35 mouse cellular contexts compared by ENCODE assay signal in the genomic region with DNA sequence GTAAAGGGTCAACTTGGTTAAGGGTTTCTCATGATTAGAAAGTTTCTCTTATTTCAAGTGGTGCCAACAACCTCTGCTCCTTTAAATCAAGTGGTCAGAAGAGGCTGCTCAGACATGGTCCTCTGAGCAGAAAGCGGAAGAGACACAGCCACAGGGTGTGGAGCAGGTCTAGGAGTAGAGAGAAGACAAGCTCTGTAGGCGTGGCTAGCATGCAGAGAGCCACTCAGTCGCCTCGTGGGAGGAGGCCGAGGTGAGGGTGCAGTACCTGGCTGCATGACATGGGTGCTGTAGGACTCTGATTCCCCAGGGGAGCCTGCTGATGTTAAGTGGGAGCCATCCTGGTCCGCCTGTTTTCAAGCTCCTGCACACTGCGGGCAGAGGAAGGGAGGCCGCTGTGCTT. TPM values are rescaled to one million over a fixed set of nuclear protein-coding genes. Genes with fewer than 3 reads are reported as not detected.
DNase-seq lines count a peak whose midpoint lies in the region; ATAC-seq and TF ChIP-seq lines count a peak whose summit lies in the region.
"Had no signal": no experiment of that assay in that cellular context is flagged by ENCODE, and none has a peak within 500 bp of the region (broad histone marks: within the 10 kb centered on the region; RNA-seq: fewer than 3 reads in every experiment).

No protein-coding gene starts in this region.

- H3K27ac ChIP-seq in hindbrain, embryonic 16.5 days (ENCODE audit: low read depth, low read length), result no peak overlapping the region
- H3K27ac ChIP-seq: heart, adult 2 months; hindbrain, embryonic 14.5 days; kidney, embryonic 15.5 days; layer of hippocampus, adult 2 months; limb, embryonic 13.5 days; midbrain, embryonic 15.5 days; neural tube, embryonic 15.5 days; stomach, embryonic 15.5 days had no signal

- peak; percentile 25 for DNase-seq in lung, postnatal 10 days
- no peak for DNase-seq in kidney, adult 11 months
- no peak for DNase-seq in cerebellum, postnatal 4 days (ENCODE audit: low spot score in 2 of 2)
- no peak for DNase-seq in yolk sac, embryonic 10.5 days (ENCODE audit: low spot score)
- DNase-seq: adrenal gland, adult 8-10 months; cerebellum, adult 2 months; cerebellum, postnatal 14 days; gastrocnemius, postnatal 25 days; heart, adult 2 months; heart, postnatal 4 days; kidney, adult 18-20 months; kidney, postnatal 36 days; right cerebral cortex, postnatal 25 days; thymus, postnatal 25 days had no signal

- H3K9ac ChIP-seq in hindbrain, embryonic 16.5 days (ENCODE audit: low read depth, low read length), result no peak overlapping the region
- H3K9ac ChIP-seq: heart, embryonic 12.5 days; hindbrain, embryonic 14.5 days; kidney, embryonic 15.5 days; limb, embryonic 13.5 days; midbrain, embryonic 15.5 days; neural tube, embryonic 15.5 days; stomach, embryonic 15.5 days had no signal

- H3K9me3 ChIP-seq in E14TG2a.4 (ENCODE audit: low read length), result no peaks in the 10 kb centered on the region
- no peaks in the 10 kb centered on the region for H3K9me3 ChIP-seq in hindbrain, embryonic 16.5 days (ENCODE audit: control insufficient read depth, low read length)
- H3K9me3 ChIP-seq: heart, embryonic 12.5 days; kidney, embryonic 15.5 days; limb, embryonic 13.5 days; midbrain, embryonic 15.5 days; neural tube, embryonic 15.5 days; stomach, embryonic 15.5 days had no signal

- TF ChIP-seq CTCF in E14TG2a.4 (conservative IDR thresholded peaks at IDR 0.05; ENCODE audit: low read length), result no peak

- peaks cover 15% of the 10 kb centered on the region for H3K4me1 ChIP-seq in E14TG2a.4 (replicated peaks; ENCODE audit: low read depth, low read length)
- no peaks in the 10 kb centered on the region for H3K4me1 ChIP-seq in hindbrain, embryonic 16.5 days (ENCODE audit: control insufficient read depth, insufficient read depth, low read depth, low read length)
- H3K4me1 ChIP-seq: heart, embryonic 12.5 days; kidney, embryonic 15.5 days; limb, embryonic 13.5 days; midbrain, embryonic 15.5 days; neural tube, embryonic 15.5 days; stomach, embryonic 15.5 days had no signal

- H3K36me3 ChIP-seq in E14TG2a.4 (ENCODE audit: insufficient read depth, low read length), result peaks cover 63% of the 10 kb centered on the region
- peaks cover 18% of the 10 kb centered on the region for H3K36me3 ChIP-seq in hindbrain, embryonic 16.5 days (ENCODE audit: control insufficient read depth, insufficient read depth, low read length)

- no peak overlapping the region for H3K4me2 ChIP-seq in hindbrain, embryonic 16.5 days (ENCODE audit: low read length)
- H3K4me2 ChIP-seq: heart, embryonic 12.5 days; hindbrain, embryonic 14.5 days; kidney, embryonic 15.5 days; limb, embryonic 13.5 days; liver, embryonic 11.5 days; midbrain, embryonic 15.5 days; neural tube, embryonic 15.5 days; stomach, embryonic 15.5 days had no signal

- WGBS in hindbrain, embryonic 16.5 days, result 80% methylated on average over 8 of the region's 8 CpGs

- no peaks in the 10 kb centered on the region for H3K27me3 ChIP-seq in E14TG2a.4 (ENCODE audit: insufficient read depth, low read length)
- H3K27me3 ChIP-seq in hindbrain, embryonic 16.5 days (replicated peaks; ENCODE audit: control insufficient read depth, insufficient read depth, low read length), result no peaks in the 10 kb centered on the region
- H3K27me3 ChIP-seq: heart, embryonic 12.5 days; kidney, embryonic 15.5 days; limb, embryonic 13.5 days; midbrain, embryonic 15.5 days; neural tube, embryonic 15.5 days; Patski; stomach, embryonic 15.5 days had no signal

- 0 out of 2 replicates have a peak, but pooled peaks have one; percentile 29 for ATAC-seq in erythroblast, adult 5-6 weeks (replicated peaks; ENCODE audit: low FRiP score, poor library complexity, severe bottlenecking)
- no peak for ATAC-seq in hindbrain, embryonic 16.5 days
- ATAC-seq: activated CD4-positive, CD25-positive, alpha-beta regulatory T cell, adult 4 months; CD4-positive, CD25-positive, alpha-beta regulatory T cell, adult 4 months; forebrain, embryonic 14.5 days; inflammation-experienced regulatory T-cells, adult 6 months; midbrain, embryonic 15.5 days; Patski had no signal

- H3K4me3 ChIP-seq in E14TG2a.4 (replicated peaks; ENCODE audit: low read length), result peak overlapping the region; percentile 37; the same call in 1 of the 2 replicates
- H3K4me3 ChIP-seq in hindbrain, embryonic 16.5 days (ENCODE audit: low read length), result no peak overlapping the region
- H3K4me3 ChIP-seq: heart, adult 2 months; heart, embryonic 12.5 days; kidney, embryonic 15.5 days; layer of hippocampus, adult 2 months; limb, embryonic 13.5 days; midbrain, embryonic 15.5 days; neural tube, embryonic 15.5 days; stomach, embryonic 15.5 days had no signal

RNA-seq across cellular contexts. Expression of a gene that starts 15.2 kb away (rescaled TPM):
- total RNA-seq in erythroblast, adult 5-6 weeks (2015; ENCODE audit: low replicate concordance), result 26.3 and 27.9 TPM in 2 replicates
- total RNA-seq in erythroblast, adult 5-6 weeks (2017; ENCODE audit: low replicate concordance), result 31.6 and 53.1 TPM in 2 replicates
- polyA plus RNA-seq in hindbrain, embryonic 16.5 days (2015; fragmentation: Nextera tagmentation; extraction: Ambion mirVana), result 28.8 and 30.6 TPM in 2 replicates

RNA-seq across cellular contexts. Expression of a gene that starts 34.4 kb away (rescaled TPM):
- 45.9 and 46.2 TPM in 2 replicates for total RNA-seq in erythroblast, adult 5-6 weeks (2015; ENCODE audit: low replicate concordance)
- total RNA-seq in erythroblast, adult 5-6 weeks (2017; ENCODE audit: low replicate concordance), result 26.5 and 53.9 TPM in 2 replicates
- not detected in 2 replicates for polyA plus RNA-seq in hindbrain, embryonic 16.5 days (2015; fragmentation: Nextera tagmentation; extraction: Ambion mirVana)
- total RNA-seq: adrenal gland, adult 8-10 months; gastrocnemius, adult 18-20 months; gastrocnemius, postnatal 25 days; heart, adult 2 months; heart, postnatal 4 days; layer of hippocampus, adult 2 months; layer of hippocampus, postnatal 25 days; left cerebral cortex, adult 8-10 months; left cerebral cortex, postnatal 36 days had no signal
- polyA plus RNA-seq: CD4-positive, CD25-positive, alpha-beta regulatory T cell, adult 4 months; forebrain, embryonic 14.5 days; hindbrain, embryonic 14.5 days; inflammation-experienced regulatory T-cells, adult 6 months; midbrain, embryonic 15.5 days; neural tube, embryonic 15.5 days; Patski had no signal

RNA-seq across cellular contexts. Expression of a gene that starts 43.3 kb away (rescaled TPM):
- not detected in 2 replicates for total RNA-seq in erythroblast, adult 5-6 weeks (2015; ENCODE audit: low replicate concordance)
- 0.85 TPM in 1 of 2 replicates, not detected in the other for total RNA-seq in erythroblast, adult 5-6 weeks (2017; ENCODE audit: low replicate concordance)
- polyA plus RNA-seq in hindbrain, embryonic 16.5 days (2015; fragmentation: Nextera tagmentation; extraction: Ambion mirVana), result 3.2 and 3.4 TPM in 2 replicates
- total RNA-seq: gastrocnemius, adult 18-20 months; gastrocnemius, postnatal 25 days; heart, adult 2 months; layer of hippocampus, adult 2 months; left cerebral cortex, postnatal 36 days had no signal
- polyA plus RNA-seq: CD4-positive, CD25-positive, alpha-beta regulatory T cell, adult 4 months had no signal

RNA-seq across cellular contexts. Expression of a gene that starts 43.7 kb away (rescaled TPM):
- total RNA-seq in erythroblast, adult 5-6 weeks (2015; ENCODE audit: low replicate concordance), result not detected in 2 replicates
- not detected in 2 replicates for total RNA-seq in erythroblast, adult 5-6 weeks (2017; ENCODE audit: low replicate concordance)
- 2.9 and 3.3 TPM in 2 replicates for polyA plus RNA-seq in hindbrain, embryonic 16.5 days (2015; fragmentation: Nextera tagmentation; extraction: Ambion mirVana)
- total RNA-seq: gastrocnemius, adult 18-20 months; heart, adult 2 months; heart, postnatal 4 days had no signal
- polyA plus RNA-seq: activated CD4-positive, CD25-positive, alpha-beta regulatory T cell, adult 4 months; CD4-positive, CD25-positive, alpha-beta regulatory T cell, adult 4 months; inflammation-experienced regulatory T-cells, adult 6 months had no signal
